Mouse (Mus musculus) right cerebral cortex, postnatal 10 days (tissue): ENCODE data around the gene Isg20l2.
A peak's percentile ranks its signal among the peaks of the same experiment; 100 is the strongest.

ENCODE experiments used
- DNase-seq, 2 experiments: peaks; one replicate each; pipeline ENCODE4 v3.0.0; 2021; ENCODE audit warnings: low spot score in 2 of 2

Isg20l2 gene

GRCm38 (mm10) chr3:87947056-87947810 is 17.1 kb downstream of the Isg20l2 start:
- DNase-seq = no peak

DNA sequence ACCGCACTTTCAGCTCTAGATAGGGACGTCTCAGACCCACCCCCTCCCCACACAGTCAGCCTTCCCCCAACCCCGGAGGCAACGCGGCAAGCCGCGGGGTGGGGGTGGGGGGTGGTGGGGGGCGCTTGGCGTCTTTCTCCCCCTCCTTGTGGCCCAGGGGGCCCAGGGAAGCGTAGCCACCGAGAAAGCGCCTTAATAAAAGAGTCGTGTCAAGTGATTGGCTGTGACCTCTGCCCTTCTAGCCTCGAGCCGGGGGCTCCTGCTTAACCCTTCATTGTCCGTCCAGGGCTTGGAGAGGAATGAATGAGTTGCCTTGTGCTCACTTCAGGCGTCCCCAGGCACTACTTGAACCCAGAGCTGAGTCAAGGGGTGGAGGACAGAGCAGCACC is 17.7 kb downstream of the Isg20l2 start:
- no peak for DNase-seq

GRCm38 (mm10) chr3:87948378-87949265 is 18.5 kb downstream of the Isg20l2 start, which contains the start of gene Crabp2:
Crabp2 (plus strand) TSS chr3:87948666.
- DNase-seq = no peak

GRCm38 (mm10) chr3:87949266-87949954 is 19.3 kb downstream of the Isg20l2 start:
- DNase-seq = no peak

- no peak for DNase-seq
Measured at GRCm38 (mm10) chr3:87949955-87950515, 19.9 kb downstream of the Isg20l2 start.

- no peak for DNase-seq
Measured at GRCm38 (mm10) chr3:87951946-87952345, 21.8 kb downstream of the Isg20l2 start.

DNA sequence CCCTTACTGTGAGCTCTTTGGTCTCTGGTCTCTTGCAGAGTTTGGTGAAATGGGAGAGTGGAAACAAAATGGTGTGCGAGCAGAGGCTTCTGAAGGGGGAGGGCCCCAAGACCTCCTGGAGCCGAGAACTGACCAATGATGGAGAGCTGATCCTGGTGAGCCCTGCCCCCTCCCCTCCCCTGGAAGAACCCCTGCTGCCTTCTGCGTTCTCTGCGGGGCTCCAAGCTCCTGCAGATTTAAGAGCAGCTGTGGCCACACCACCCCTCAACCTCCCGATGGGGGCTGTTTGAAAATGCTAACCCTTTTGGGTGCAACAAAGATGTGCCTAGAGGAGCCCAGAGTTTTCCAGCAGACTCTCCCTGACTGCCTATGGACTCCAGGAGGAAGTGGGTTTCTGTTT is 22.3 kb downstream of the Isg20l2 start:
- DNase-seq = no peak

- DNase-seq = no peak
Measured at GRCm38 (mm10) chr3:87958056-87958455, 27.9 kb downstream of the Isg20l2 start.

- no peak for DNase-seq
Measured at GRCm38 (mm10) chr3:87958476-87958875, 28.4 kb downstream of the Isg20l2 start.

GRCm38 (mm10) chr3:87958967-87959366 is 28.9 kb downstream of the Isg20l2 start:
- DNase-seq = no peak

DNA sequence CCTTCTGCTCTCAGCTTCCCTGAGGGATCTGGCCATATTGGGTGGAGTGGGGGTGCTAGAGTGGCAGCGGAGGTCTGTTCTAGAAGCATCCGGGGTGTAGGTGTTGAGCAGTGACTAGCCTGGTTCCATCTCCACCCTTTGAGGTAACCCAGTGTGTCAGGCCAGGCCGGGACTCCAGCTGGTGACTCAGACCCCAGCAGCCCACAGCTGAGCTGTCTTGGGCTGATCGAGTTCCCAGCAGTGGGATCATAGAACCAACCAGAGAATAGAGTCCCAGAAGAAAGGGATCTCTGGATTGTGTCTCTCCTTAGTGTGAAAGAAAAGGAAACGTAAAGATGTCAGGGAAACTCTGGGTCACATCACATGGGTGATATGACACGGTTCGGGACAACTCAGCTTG is 29.3 kb downstream of the Isg20l2 start:
- DNase-seq = no peak

DNA sequence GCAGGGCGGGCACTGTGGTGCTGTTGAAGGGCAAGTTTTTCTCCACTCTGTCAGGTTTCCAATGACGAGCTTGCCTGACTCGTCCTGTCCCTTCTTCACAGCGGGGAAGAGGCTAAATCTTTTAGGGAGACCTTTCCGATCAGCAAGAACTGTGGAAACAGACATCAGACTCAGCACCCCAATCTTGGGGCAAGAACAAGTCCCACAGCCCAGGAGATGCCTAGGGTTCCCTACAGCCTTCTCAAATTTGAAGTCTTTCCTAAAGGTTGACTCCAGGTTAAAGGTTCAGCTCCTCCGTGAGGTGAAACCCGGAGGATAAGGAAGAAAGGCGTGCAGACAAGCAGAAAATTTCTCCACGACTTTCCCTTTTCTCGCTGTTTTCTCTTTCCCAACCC is 30.1 kb downstream of the Isg20l2 start:
- DNase-seq = no peak

- DNase-seq = peak; percentile 92
Measured at GRCm38 (mm10) chr3:87960586-87961191, 30.6 kb downstream of the Isg20l2 start.

- peak in 1 of 2 experiments; percentile 72 for DNase-seq
Measured at GRCm38 (mm10) chr3:87970184-87970938, 40.2 kb downstream of the Isg20l2 start.

- peak; percentile 54 to 67 for DNase-seq
Measured at GRCm38 (mm10) chr3:87970939-87971488, 40.9 kb downstream of the Isg20l2 start, which contains the start of gene Nes. Nes (plus strand) TSS chr3:87971078.

DNA sequence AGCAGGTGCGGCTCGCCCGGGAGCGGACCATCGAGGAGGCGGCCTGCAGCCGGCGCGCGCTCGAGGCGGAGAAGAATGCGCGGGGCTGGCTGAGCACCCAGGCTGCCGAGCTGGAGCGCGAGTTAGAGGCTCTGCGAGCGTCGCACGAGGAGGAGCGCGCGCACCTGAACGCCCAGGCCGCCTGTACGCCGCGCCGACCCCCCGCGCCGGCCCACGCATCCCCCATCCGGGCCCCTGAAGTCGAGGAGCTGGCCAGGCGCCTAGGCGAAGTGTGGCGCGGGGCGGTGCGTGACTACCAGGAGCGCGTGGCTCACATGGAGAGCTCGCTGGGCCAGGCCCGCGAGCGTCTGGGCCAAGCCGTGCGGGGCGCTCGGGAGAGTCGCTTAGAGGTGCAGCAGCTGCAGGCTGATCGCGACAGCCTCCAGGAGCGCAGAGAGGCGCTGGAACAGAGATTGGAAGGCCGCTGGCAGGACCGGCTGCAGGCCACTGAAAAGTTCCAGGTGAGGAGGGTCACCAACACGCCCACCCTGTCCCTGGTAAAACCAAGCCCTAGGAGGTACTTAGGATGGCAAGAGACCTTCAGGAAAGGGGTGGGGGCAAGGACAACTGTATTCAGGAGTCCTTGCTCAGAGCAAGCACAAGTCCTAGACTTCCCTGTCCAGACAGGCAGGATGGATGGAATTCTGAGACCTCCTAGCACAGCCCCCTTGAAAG is 41.5 kb downstream of the Isg20l2 start:
- no peak for DNase-seq

- no peak for DNase-seq
Measured at GRCm38 (mm10) chr3:87972203-87972664, 42.1 kb downstream of the Isg20l2 start.

DNA sequence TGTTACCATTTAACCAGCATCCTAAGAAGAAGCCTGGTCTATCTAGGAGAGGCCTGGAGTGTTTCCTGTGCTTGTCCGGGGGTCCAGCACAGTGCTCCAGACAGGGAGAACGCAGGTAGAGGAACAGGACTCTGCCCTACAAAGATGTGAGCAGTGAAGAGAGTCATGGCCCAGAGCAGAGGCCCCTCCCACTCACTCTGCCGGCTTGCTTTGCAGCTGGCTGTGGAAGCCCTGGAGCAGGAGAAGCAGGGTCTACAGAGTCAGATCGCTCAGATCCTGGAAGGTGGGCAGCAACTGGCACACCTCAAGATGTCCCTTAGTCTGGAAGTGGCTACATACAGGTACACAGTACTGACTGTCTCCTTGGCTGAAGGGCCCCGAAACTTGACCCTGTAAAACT is 42.7 kb downstream of the Isg20l2 start:
- no peak for DNase-seq

- no peak for DNase-seq
Measured at GRCm38 (mm10) chr3:87973593-87974380, 43.7 kb downstream of the Isg20l2 start.
